Mouse (Mus musculus) kidney, adult 2 months (tissue): Measurements from ENCODE around the gene AC129217.1. TPM values are rescaled to one million over a fixed set of nuclear protein-coding genes. Genes with fewer than 3 reads are reported as not detected.

Experiments
- DNase-seq: peaks from one replicate; pipeline ENCODE4 v3.0.0; 2021
- H3K27ac ChIP-seq: fragments of 200-500 bp; 2 replicates; pipeline ENCODE4 v1.5.1; 2012; ENCODE audit warnings: low read depth, low read length, control low read depth, inconsistent platforms; ENCODE audit not compliant: insufficient read depth
- H3K27me3 ChIP-seq: fragments of 200-500 bp; replicated peaks from 2 replicates; pipeline ENCODE4 v1.6.1; 2012; ENCODE audit warnings: mild to moderate bottlenecking, moderate library complexity, low read length, inconsistent platforms; ENCODE audit not compliant: control insufficient read depth, insufficient read depth
- H3K36me3 ChIP-seq: fragments of 200-500 bp; 2 replicates; pipeline ENCODE4 v1.6.1; 2012; ENCODE audit warnings: mild to moderate bottlenecking, moderate library complexity, low read length, inconsistent platforms; ENCODE audit not compliant: control insufficient read depth, insufficient read depth
- H3K4me1 ChIP-seq: fragments of 200-500 bp; 2 replicates; pipeline ENCODE4 v1.6.1; 2011; ENCODE audit warnings: low read length; ENCODE audit not compliant: control insufficient read depth, insufficient read depth
- H3K4me3 ChIP-seq: fragments of 200-500 bp; 2 replicates; pipeline ENCODE4 v1.5.1; 2011; ENCODE audit warnings: mild to moderate bottlenecking, low read depth, low read length, control low read depth; ENCODE audit not compliant: insufficient read depth
- CTCF ChIP-seq: fragments of 200-500 bp; conservative IDR thresholded peaks from 2 replicates; pipeline ENCODE4 v1.5.1; 2011; ENCODE audit warnings: low read depth, mild to moderate bottlenecking, control low read depth, low read length, moderate library complexity, mixed read lengths; ENCODE audit not compliant: insufficient read depth, insufficient read length
- POLR2A ChIP-seq: fragments of 200-500 bp; IDR thresholded peaks from one replicate; pipeline ENCODE4 v1.6.1; 2011; ENCODE audit warnings: low read depth, low read length, control low read depth
- WGBS: fragments of 180-500 bp; shearing (Covaris S2); methylation state at CpG from one replicate; pipeline ENCODE4 v1.1.7; 2018; 5-methylcytosine and 5-hydroxymethylcytosine counted together
- polyA plus RNA-seq: library from polyadenylated mRNA; depleted of rRNA; stranded (reverse); fragments of >200 nt; gene quantifications from 2 replicates; pipeline ENCODE4 v1.2.3, GENCODE M21; 2012

AC129217.1 gene
- polyA plus RNA-seq, 1 experiment, result 3.5 TPM

DNA sequence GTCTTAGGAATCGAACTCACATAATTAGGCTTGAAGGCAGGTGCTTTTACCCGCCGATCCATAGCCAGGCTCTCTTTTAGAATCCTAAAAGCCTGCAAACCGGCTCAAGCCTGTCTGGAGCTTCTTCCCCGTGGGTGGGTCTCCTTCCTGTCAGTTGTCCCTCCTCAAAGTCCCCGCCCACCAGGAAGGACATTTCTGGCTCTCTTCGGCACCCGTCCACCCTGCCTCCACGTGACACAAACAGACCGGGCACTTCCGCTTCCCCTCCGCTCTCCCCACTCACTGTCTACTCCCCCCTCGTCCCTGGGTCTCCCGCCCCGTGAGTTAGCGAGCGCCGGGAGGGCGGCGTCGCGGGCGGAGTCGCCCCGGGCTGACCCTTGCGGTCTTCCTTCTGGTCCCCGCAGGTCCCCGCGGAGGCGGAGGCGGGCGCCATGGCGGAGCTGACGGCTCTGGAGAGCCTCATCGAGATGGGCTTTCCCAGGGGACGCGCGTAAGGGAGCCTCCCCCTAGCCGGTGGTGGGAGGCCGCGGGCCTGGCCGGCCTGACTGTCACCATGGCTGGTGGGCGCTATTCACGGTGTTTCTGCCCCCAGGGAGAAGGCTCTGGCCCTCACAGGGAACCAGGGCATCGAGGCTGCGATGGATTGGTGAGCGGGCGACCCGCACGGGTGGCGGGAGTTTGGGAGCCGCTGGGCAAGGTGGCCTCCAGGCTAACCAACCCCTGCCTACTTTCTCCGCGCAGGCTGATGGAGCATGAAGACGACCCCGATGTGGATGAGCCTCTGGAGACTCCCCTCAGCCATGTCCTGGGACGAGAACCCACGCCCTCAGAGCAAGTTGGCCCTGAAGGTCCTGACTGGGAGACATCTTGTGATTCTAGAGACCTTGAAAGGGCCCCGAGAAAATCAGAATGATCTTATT is 42.0 kb downstream of the AC129217.1 start, which contains the start of gene Ubxn1:
Gene Ubxn1, plus strand, starts transcription at position 230 of the 920 bp plus-strand sequence.
- peak; percentile 99 for DNase-seq
- peak within 1 kb of the TSS; percentile 95 for H3K4me3 ChIP-seq
- peak; percentile 11 for TF ChIP-seq POLR2A
- TF ChIP-seq CTCF, result no peak
- H3K27ac ChIP-seq, result peak within 1 kb of the TSS; percentile 85
- H3K36me3 ChIP-seq, result peaks cover 2% of the 10 kb centered on the region; the same call in 1 of the 2 replicates
- no peaks in the 10 kb centered on the region for H3K27me3 ChIP-seq
- WGBS, result under 1% methylated on average over 59 of the region's 59 CpGs
- H3K4me1 ChIP-seq, result peaks cover 4% of the 10 kb centered on the region; the same call in 1 of the 2 replicates

DNA sequence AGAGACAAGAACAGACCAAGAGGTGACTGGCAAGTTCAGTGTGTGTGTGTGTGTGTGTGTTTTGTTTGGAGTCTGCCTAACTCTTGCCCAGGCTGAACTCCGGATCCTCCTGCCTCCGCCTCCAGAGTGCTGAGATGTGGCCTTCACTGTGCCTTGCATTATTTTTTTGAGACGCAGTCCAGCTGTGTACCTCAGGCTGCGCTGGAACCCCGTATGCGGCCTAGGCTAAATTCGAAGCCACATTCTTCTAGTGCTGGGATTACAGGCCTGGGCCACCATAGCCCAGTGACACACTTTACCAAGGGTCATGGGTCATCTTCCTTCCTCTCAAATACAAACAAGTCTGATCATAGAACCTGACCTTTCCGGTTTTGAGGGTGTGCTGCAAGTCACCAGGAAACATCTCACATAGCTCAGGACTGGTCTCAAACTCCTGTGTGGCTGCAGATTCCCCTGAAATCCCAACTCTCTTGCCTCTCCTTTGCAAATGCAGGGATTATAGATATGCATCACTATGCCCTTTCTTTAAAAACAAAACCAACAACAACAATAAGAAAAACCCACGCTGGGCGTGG is 42.8 kb downstream of the AC129217.1 start:
- Histone ChIP-seq H3K36me3 (peaks cover 2% of the 10 kb centered on the region; the same call in 1 of the 2 replicates), H3K27ac (peak overlapping the region; percentile 85; the same call in 1 of the 2 replicates), H3K4me1 (peaks cover 4% of the 10 kb centered on the region; the same call in 1 of the 2 replicates), H3K27me3 (no peaks in the 10 kb centered on the region), H3K4me3 (peak overlapping the region; percentile 95)
- TF ChIP-seq CTCF (no peak), POLR2A (no peak)
- DNase-seq, result peak; percentile 23
- WGBS, result 46% methylated on average over 10 of the region's 10 CpGs

DNA sequence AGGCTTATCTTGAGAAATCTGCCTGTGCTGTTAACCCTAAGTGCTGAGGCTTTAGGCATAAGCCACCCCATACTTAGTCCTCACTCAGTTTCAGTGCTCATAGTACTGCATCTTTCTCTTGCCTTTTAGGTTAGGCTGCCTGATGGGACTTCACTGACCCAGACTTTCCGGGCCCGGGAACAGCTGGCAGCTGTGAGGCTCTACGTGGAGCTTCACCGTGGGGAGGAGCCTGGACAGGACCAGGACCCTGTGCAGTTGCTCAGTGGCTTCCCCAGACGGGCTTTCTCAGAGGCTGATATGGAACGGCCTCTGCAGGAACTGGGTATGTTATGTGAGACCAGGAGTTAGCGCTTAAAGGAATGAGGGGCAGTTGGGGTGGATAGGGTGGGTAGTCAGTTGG is 45.5 kb downstream of the AC129217.1 start:
- WGBS, result 92% methylated on average over 7 of the region's 7 CpGs
- H3K36me3 ChIP-seq, result peaks cover 2% of the 10 kb centered on the region; the same call in 1 of the 2 replicates
- TF ChIP-seq POLR2A (no peak), CTCF (no peak)
- H3K27ac ChIP-seq, result no peak overlapping the region
- peaks cover 4% of the 10 kb centered on the region for H3K4me1 ChIP-seq
- H3K4me3 ChIP-seq, result no peak overlapping the region
- DNase-seq, result no peak
- no peaks in the 10 kb centered on the region for H3K27me3 ChIP-seq

DNA sequence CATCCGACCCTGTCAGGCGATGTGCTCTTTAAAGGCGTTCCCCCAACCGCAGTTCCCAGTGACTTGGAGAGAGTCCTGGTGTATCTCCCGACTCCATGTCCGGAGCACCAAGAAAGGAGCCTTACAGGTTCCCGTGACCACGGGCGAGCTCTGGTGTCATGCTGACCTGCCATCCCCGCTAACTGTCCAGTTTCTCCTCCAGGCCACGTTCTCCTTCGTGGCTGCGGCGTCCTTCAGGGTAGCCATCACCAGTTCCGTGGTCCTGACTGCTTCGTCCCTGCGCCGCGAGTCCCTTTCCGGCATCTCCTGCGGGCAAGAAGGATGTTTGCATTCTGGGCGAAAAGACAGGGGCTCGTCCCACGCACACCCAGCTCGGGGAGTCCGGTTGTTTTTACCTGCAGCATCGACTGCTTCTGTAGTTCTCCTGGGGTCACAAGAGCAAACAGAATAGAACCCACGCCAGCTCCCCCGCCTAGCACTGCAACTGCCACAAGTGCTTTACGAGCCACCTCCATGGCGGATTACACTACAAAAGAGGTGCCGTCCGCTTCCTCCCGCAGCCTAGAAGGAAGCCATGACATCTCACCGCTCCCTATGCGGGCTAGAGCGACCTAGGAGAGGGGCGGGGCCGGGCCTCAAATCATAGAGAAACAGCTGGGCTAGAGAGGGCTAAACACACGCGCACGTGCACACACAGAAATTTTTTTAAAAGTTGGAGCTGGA is 50.9 kb downstream of the AC129217.1 start, which contains the start of gene Uqcc3:
Gene Uqcc3, minus strand, starts transcription at position 613 of the 723 bp plus-strand sequence.
- under 1% methylated on average over 42 of the region's 42 CpGs for WGBS
- Histone ChIP-seq H3K27me3 (no peaks in the 10 kb centered on the region), H3K36me3 (no peaks in the 10 kb centered on the region; the same call in 1 of the 2 replicates), H3K4me1 (no peaks in the 10 kb centered on the region; the same call in 1 of the 2 replicates), H3K27ac (peak within 1 kb of the TSS; percentile 80), H3K4me3 (peak within 1 kb of the TSS; percentile 97)
- no peak for TF ChIP-seq CTCF
- peak; percentile 27 for TF ChIP-seq POLR2A
- DNase-seq, result peak; percentile 95

DNA sequence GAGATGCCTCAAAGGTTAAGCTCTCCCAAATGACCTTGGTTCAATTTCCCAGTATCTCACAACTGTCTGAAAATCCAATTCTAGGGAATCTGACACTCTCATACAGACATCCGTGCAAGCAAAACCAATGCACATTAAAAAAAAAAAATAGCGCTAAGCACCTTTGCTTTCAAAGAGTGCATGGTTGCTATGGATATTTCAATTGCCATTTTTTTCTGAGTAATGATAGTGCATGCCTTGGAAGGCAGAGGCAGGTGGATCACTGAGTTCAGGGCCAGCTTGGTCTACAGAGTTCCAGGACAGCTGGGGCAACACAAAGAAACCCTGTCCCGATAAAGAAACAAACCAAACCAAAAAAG is 51.4 kb downstream of the AC129217.1 start:
- H3K36me3 ChIP-seq, result no peaks in the 10 kb centered on the region
- no peak overlapping the region for H3K27ac ChIP-seq
- no peaks in the 10 kb centered on the region for H3K27me3 ChIP-seq
- no peaks in the 10 kb centered on the region; the same call in 1 of the 2 replicates for H3K4me1 ChIP-seq
- DNase-seq, result no peak
- TF ChIP-seq POLR2A (no peak), CTCF (no peak)
- 14% methylated on average over 3 of the region's 3 CpGs for WGBS
- peak overlapping the region; percentile 97 for H3K4me3 ChIP-seq

DNA sequence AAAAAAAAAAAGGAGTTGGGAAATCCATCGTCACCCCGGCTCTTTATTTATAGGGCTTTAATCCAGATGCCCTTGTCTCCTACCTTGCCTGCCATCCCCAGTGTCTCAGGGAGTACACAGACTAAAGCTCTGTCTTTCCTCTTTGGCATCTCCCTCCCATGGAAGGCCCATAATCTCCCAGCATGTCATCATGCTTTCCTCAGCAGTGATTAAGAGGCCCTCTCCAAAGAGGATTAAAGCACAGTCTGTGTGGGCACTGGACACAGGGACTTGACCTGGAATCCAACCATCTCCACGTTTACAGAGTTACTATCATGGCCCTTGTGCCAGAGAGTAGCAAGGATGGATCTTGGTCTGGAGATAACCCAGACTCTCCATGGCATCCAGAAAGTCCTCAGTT is 54.0 kb downstream of the AC129217.1 start, which contains the start of the genes Lbhd1 and Gm49403:
Gene Lbhd1, plus strand, starts transcription at position 117 of the 400 bp plus-strand sequence.
Gene Gm49403, plus strand, starts transcription at position 315 of the 400 bp plus-strand sequence.
- WGBS, result 80% methylated on average over 3 of the region's 3 CpGs
- no peak for DNase-seq
- no peaks in the 10 kb centered on the region for H3K36me3 ChIP-seq
- no peak within 1 kb of the TSS for H3K4me3 ChIP-seq
- TF ChIP-seq POLR2A (no peak), CTCF (no peak)
- H3K27ac ChIP-seq, result no peak within 1 kb of the TSS
- H3K4me1 ChIP-seq, result peaks cover 4% of the 10 kb centered on the region
- no peaks in the 10 kb centered on the region for H3K27me3 ChIP-seq
